Mouse (Mus musculus): ENCODE results near the gene Prr27. TPM values are rescaled to one million over a fixed set of nuclear protein-coding genes. Genes with fewer than 3 reads are reported as not detected.

Prr27 gene
- total and polyA plus RNA-seq, 2 experiments from 2014 or later = not detected

GRCm38 (mm10) chr5:87871423-87871822 lies 45.9 kb downstream of the Prr27 start:
- no peak overlapping the region for H3K27ac ChIP-seq (ENCODE audit: low read depth, low read length)
- DNase-seq (ENCODE audit: low spot score) (no peak), ATAC-seq (ENCODE audit: low FRiP score) (no peak)
- H3K27me3 ChIP-seq (ENCODE audit: insufficient read depth, low read length) = no peaks in the 10 kb centered on the region
- no peaks in the 10 kb centered on the region for H3K36me3 ChIP-seq (ENCODE audit: insufficient read depth, low read length)
- H3K4me1 ChIP-seq (ENCODE audit: insufficient read depth, low read length) = no peaks in the 10 kb centered on the region
- 37% methylated on average over 4 of the region's 4 CpGs for WGBS
- H3K4me2 ChIP-seq (ENCODE audit: low read depth, low read length, poor library complexity, severe bottlenecking) = no peak overlapping the region
- H3K9ac ChIP-seq (replicated peaks; ENCODE audit: low read length, poor library complexity, severe bottlenecking) = no peak overlapping the region
- H3K4me3 ChIP-seq (ENCODE audit: low read depth, low read length) = no peak overlapping the region
- TF ChIP-seq CTCF (IDR thresholded peaks at IDR 0.05) = peak; percentile 35; the same call in 1 of the 2 replicates
- H3K9me3 ChIP-seq (ENCODE audit: low read length) = no peaks in the 10 kb centered on the region

GRCm38 (mm10) chr5:87884729-87885128 lies 59.2 kb downstream of the Prr27 start, which contains the start of gene Odam:
Gene Odam, plus strand, starts transcription at chr5:87885029.
- no peaks in the 10 kb centered on the region for H3K4me1 ChIP-seq (ENCODE audit: insufficient read depth, low read length)
- no peak within 1 kb of the TSS for H3K4me3 ChIP-seq (ENCODE audit: low read depth, low read length)
- DNase-seq (ENCODE audit: low spot score) = no peak
- H3K4me2 ChIP-seq (ENCODE audit: low read depth, low read length, poor library complexity, severe bottlenecking) = no peak within 1 kb of the TSS
- no peaks in the 10 kb centered on the region for H3K36me3 ChIP-seq (ENCODE audit: insufficient read depth, low read length)
- no peaks in the 10 kb centered on the region for H3K9me3 ChIP-seq (ENCODE audit: low read length)
- ATAC-seq (ENCODE audit: low FRiP score) = no peak
- WGBS = 95% methylated on average over 1 of the region's 1 CpGs
- TF ChIP-seq CTCF (IDR thresholded peaks at IDR 0.05) = no peak
- H3K27me3 ChIP-seq (ENCODE audit: insufficient read depth, low read length) = no peaks in the 10 kb centered on the region
- no peak within 1 kb of the TSS for H3K9ac ChIP-seq (replicated peaks; ENCODE audit: low read length, poor library complexity, severe bottlenecking)
- no peak within 1 kb of the TSS for H3K27ac ChIP-seq (ENCODE audit: low read depth, low read length)

Other genes starting within 250 kb of the Prr27 start
- gene Sult1e1, start 234.1 kb upstream of the Prr27 start, total RNA-seq (2014; rRNA removed) = not detected in 2 replicates
- gene Sult1e1, start 234.1 kb upstream of the Prr27 start, polyA plus RNA-seq (2015; fragmentation: Nextera tagmentation; extraction: Ambion mirVana) = 0.16 TPM in 1 of 2 replicates, not detected in the other
- gene Csn1s1, start 159.5 kb upstream of the Prr27 start, total RNA-seq (2014; rRNA removed) = 1.8 TPM in 1 of 2 replicates, not detected in the other
- gene Csn1s1, start 159.5 kb upstream of the Prr27 start, polyA plus RNA-seq (2015; fragmentation: Nextera tagmentation; extraction: Ambion mirVana) = 0.39 and 0.47 TPM in 2 replicates
- gene Csn2, start 126.1 kb upstream of the Prr27 start, total RNA-seq (2014; rRNA removed) = not detected in 2 replicates
- not detected in 2 replicates for gene Csn2, start 126.1 kb upstream of the Prr27 start, polyA plus RNA-seq (2015; fragmentation: Nextera tagmentation; extraction: Ambion mirVana)
- gene Csn1s2a, start 51.1 kb upstream of the Prr27 start, total RNA-seq (2014; rRNA removed) = not detected in 2 replicates
- gene Csn1s2a, start 51.1 kb upstream of the Prr27 start, polyA plus RNA-seq (2015; fragmentation: Nextera tagmentation; extraction: Ambion mirVana) = not detected in 2 replicates
- gene Csn1s2b, start 17.6 kb upstream of the Prr27 start, total RNA-seq (2014; rRNA removed) = not detected in 2 replicates
- not detected in 2 replicates for gene Csn1s2b, start 17.6 kb upstream of the Prr27 start, polyA plus RNA-seq (2015; fragmentation: Nextera tagmentation; extraction: Ambion mirVana)
- not detected in 2 replicates for gene Odam, start 59.3 kb downstream of the Prr27 start, total RNA-seq (2014; rRNA removed)
- not detected in 2 replicates for gene Odam, start 59.3 kb downstream of the Prr27 start, polyA plus RNA-seq (2015; fragmentation: Nextera tagmentation; extraction: Ambion mirVana)
- not detected in 2 replicates for gene Csn3, start 99.9 kb downstream of the Prr27 start, total RNA-seq (2014; rRNA removed)
- not detected in 2 replicates for gene Csn3, start 99.9 kb downstream of the Prr27 start, polyA plus RNA-seq (2015; fragmentation: Nextera tagmentation; extraction: Ambion mirVana)
- gene 2310003L06Rik, start 143.8 kb downstream of the Prr27 start, total RNA-seq (2014; rRNA removed) = 0.33 TPM in 1 of 2 replicates, not detected in the other
- 0.12 and 0.17 TPM in 2 replicates for gene 2310003L06Rik, start 143.8 kb downstream of the Prr27 start, polyA plus RNA-seq (2015; fragmentation: Nextera tagmentation; extraction: Ambion mirVana)
- not detected in 2 replicates for gene Gm28434, start 143.8 kb downstream of the Prr27 start, total RNA-seq (2014; rRNA removed)
- not detected in 2 replicates for gene Gm28434, start 143.8 kb downstream of the Prr27 start, polyA plus RNA-seq (2015; fragmentation: Nextera tagmentation; extraction: Ambion mirVana)
- gene Cabs1, start 153.8 kb downstream of the Prr27 start, total RNA-seq (2014; rRNA removed) = not detected in 2 replicates
- gene Cabs1, start 153.8 kb downstream of the Prr27 start, polyA plus RNA-seq (2015; fragmentation: Nextera tagmentation; extraction: Ambion mirVana) = not detected in 2 replicates
- not detected in 2 replicates for gene Smr3a, start 176.9 kb downstream of the Prr27 start, total RNA-seq (2014; rRNA removed)
- 0.38 TPM in 1 of 2 replicates, not detected in the other for gene Smr3a, start 176.9 kb downstream of the Prr27 start, polyA plus RNA-seq (2015; fragmentation: Nextera tagmentation; extraction: Ambion mirVana)